Mouse (Mus musculus) stomach, embryonic 14.5 days (tissue): Measurements from ENCODE around the gene Ahsg. TPM values are rescaled to one million over a fixed set of nuclear protein-coding genes. Genes with fewer than 3 reads are reported as not detected.
"Not testable (repeated sequence)": the region's sequence is repeated elsewhere in the genome, so short reads cannot be mapped to it uniquely, and the experiment has no call there.

ENCODE experiments used
- ATAC-seq: fragments of 200-750 bp; cut with Nextera tagmentation; 2 replicates; pipeline ENCODE4 v1.8.0; 2017; ENCODE audit warnings: low read depth, moderate TSS enrichment; ENCODE audit not compliant: insufficient number of reproducible peaks, insufficient read depth, low FRiP score
- H3K27ac ChIP-seq: fragments of 300-500 bp; sonication (generic); 2 replicates; pipeline ENCODE4 v1.5.1; 2014; ENCODE audit warnings: mild to moderate bottlenecking, low read length, moderate library complexity, mixed read lengths
- H3K27me3 ChIP-seq: fragments of 300-500 bp; sonication (generic); 2 replicates; pipeline ENCODE4 v1.6.1; 2014; ENCODE audit warnings: low read length, control low read depth, mixed read lengths; ENCODE audit not compliant: control insufficient read depth, insufficient read depth
- H3K36me3 ChIP-seq: fragments of 300-500 bp; sonication (generic); 2 replicates; pipeline ENCODE4 v1.6.1; 2014; ENCODE audit warnings: mild to moderate bottlenecking, control low read depth, low read length, moderate library complexity, mixed read lengths; ENCODE audit not compliant: control insufficient read depth, insufficient read depth
- H3K4me1 ChIP-seq: fragments of 300-500 bp; sonication (generic); 2 replicates; pipeline ENCODE4 v1.6.1; 2014; ENCODE audit warnings: low read length, control low read depth, mixed read lengths; ENCODE audit not compliant: control insufficient read depth, insufficient read depth
- H3K4me2 ChIP-seq: fragments of 300-500 bp; sonication (generic); replicated peaks from 2 replicates; pipeline ENCODE4 v1.6.1; 2014; ENCODE audit warnings: low read depth, low read length, control low read depth
- H3K4me3 ChIP-seq: fragments of 300-500 bp; sonication (generic); 2 replicates; pipeline ENCODE4 v1.5.1; 2014; ENCODE audit warnings: low read depth, low read length, control low read depth
- H3K9ac ChIP-seq: fragments of 300-500 bp; sonication (generic); replicated peaks from 2 replicates; pipeline ENCODE4 v1.6.1; 2014; ENCODE audit warnings: low read depth, mild to moderate bottlenecking, control low read depth, low read length, moderate library complexity, mixed read lengths
- H3K9me3 ChIP-seq: fragments of 300-500 bp; sonication (generic); 2 replicates; pipeline ENCODE4 v1.6.1; 2016; ENCODE audit warnings: low read depth, low read length, control low read depth; ENCODE audit not compliant: control insufficient read depth
- WGBS: fragments of 180-500 bp; shearing (Covaris S2); extraction: QIAGEN DNeasy Blood & Tissue Kit; methylation state at CpG from one replicate; pipeline ENCODE4 v1.1.7; 2014; 5-methylcytosine and 5-hydroxymethylcytosine counted together
- polyA plus RNA-seq: library from polyadenylated mRNA; unstranded; fragments of >200 nt; fragmentation: Nextera tagmentation; extraction: Ambion mirVana; gene quantifications from 2 replicates; pipeline ENCODE4 v1.2.1, GENCODE M21; 2014

The Ahsg gene
- polyA plus RNA-seq, 1 experiment from 2014 or later = 1.3 TPM

GRCm38 (mm10) chr16:22939120-22939695 is 48.1 kb downstream of the Ahsg start:
- Histone ChIP-seq H3K4me3 (no peak overlapping the region), H3K4me1 (no peaks in the 10 kb centered on the region), H3K27ac (no peak overlapping the region), H3K36me3 (no peaks in the 10 kb centered on the region), H3K9ac (no peak overlapping the region), H3K27me3 (no peaks in the 10 kb centered on the region), H3K9me3 (no peaks in the 10 kb centered on the region), H3K4me2 (no peak overlapping the region)
- WGBS = 86% methylated on average over 8 of the region's 8 CpGs
- no peak for ATAC-seq

DNA sequence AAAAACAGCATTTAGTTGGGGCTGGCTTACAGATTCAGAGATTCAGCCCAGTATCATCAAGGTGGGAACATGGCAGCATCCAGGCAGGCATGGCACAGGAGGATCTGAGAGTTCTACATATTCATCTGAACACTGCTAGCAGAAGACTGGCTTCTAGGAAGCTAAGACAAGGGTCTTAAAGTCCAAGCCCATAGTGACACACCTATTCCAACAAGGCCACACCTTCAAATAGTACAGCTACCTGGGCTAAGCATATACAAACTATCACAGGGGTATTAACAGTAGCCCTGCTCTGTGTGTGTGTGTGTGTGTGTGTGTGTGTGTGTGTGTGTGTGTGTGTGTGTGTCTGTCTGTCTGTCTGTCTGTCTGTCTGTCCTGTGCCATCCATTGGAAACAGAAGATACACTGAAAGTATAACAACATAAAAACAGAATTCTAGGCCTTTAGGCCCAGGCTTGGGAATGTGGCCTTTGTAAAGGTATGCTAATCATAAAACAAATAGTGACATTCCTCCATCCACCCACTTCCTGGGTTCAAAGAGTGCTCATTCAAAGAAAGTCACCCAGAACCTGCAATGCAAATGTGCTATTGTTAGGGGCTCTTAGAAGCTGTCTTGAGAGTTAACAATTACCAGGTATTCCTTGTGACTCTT is 50.9 kb downstream of the Ahsg start:
- not testable (repeated sequence) for ATAC-seq, H3K27ac ChIP-seq, H3K27me3 ChIP-seq, H3K9me3 ChIP-seq, H3K4me2 ChIP-seq, H3K36me3 ChIP-seq, H3K4me1 ChIP-seq, H3K9ac ChIP-seq, H3K4me3 ChIP-seq

DNA sequence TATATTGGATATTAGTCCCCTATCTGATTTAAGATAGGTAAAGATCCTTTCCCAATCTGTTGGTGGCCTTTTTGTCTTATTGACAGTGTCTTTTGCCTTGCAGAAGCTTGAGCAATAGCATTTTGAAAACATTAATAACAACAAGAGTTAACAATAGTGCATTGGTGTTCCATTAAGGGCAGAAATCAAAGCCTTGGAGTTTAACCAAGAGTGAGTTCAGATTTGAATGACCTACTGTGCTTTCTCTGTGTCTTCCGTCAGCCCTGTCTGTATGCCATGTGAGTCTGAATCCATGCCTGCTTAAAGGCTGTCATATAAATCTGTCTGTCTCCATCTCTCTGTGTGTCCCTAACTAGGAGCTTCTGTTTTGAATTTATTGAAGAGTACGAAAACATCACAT is 56.3 kb downstream of the Ahsg start:
- 89% methylated on average over 2 of the region's 2 CpGs for WGBS
- no peak overlapping the region for H3K27ac ChIP-seq
- H3K36me3 ChIP-seq = no peaks in the 10 kb centered on the region
- H3K4me3 ChIP-seq = no peak overlapping the region
- H3K9ac ChIP-seq = no peak overlapping the region
- no peak overlapping the region for H3K4me2 ChIP-seq
- no peaks in the 10 kb centered on the region for H3K27me3 ChIP-seq
- ATAC-seq = no peak
- H3K9me3 ChIP-seq = no peaks in the 10 kb centered on the region
- H3K4me1 ChIP-seq = no peaks in the 10 kb centered on the region

Other genes starting within 250 kb of the Ahsg start
- gene Dgkg, start 234.1 kb upstream of the Ahsg start, polyA plus RNA-seq = 1.5 and 1.8 TPM in 2 replicates
- not detected in 2 replicates for gene Crygs, start 79.7 kb upstream of the Ahsg start, polyA plus RNA-seq
- gene Tbccd1, start 33.6 kb upstream of the Ahsg start, polyA plus RNA-seq = 32.2 and 34.4 TPM in 2 replicates
- gene Dnajb11, start 33.4 kb upstream of the Ahsg start, polyA plus RNA-seq = 75.1 and 87.3 TPM in 2 replicates
- 0.16 and 0.48 TPM in 2 replicates for gene Fetub, start 27.1 kb downstream of the Ahsg start, polyA plus RNA-seq
- not detected in 2 replicates for gene Hrg, start 59.8 kb downstream of the Ahsg start, polyA plus RNA-seq
- gene Kng2, start 138.2 kb downstream of the Ahsg start, polyA plus RNA-seq = not detected in 2 replicates
- 0.13 and 0.59 TPM in 2 replicates for gene Kng1, start 166.6 kb downstream of the Ahsg start, polyA plus RNA-seq
- gene Eif4a2, start 216.2 kb downstream of the Ahsg start, polyA plus RNA-seq = 270 and 285 TPM in 2 replicates
- 112 and 121 TPM in 2 replicates for gene Rfc4, start 236.5 kb downstream of the Ahsg start, polyA plus RNA-seq